Mouse (Mus musculus): ENCODE results near the gene Clec2e. TPM values are rescaled to one million over a fixed set of nuclear protein-coding genes. Genes with fewer than 3 reads are reported as not detected.

Clec2e gene
- total and polyA plus RNA-seq, 2 experiments from 2014 or later = not detected

DNA sequence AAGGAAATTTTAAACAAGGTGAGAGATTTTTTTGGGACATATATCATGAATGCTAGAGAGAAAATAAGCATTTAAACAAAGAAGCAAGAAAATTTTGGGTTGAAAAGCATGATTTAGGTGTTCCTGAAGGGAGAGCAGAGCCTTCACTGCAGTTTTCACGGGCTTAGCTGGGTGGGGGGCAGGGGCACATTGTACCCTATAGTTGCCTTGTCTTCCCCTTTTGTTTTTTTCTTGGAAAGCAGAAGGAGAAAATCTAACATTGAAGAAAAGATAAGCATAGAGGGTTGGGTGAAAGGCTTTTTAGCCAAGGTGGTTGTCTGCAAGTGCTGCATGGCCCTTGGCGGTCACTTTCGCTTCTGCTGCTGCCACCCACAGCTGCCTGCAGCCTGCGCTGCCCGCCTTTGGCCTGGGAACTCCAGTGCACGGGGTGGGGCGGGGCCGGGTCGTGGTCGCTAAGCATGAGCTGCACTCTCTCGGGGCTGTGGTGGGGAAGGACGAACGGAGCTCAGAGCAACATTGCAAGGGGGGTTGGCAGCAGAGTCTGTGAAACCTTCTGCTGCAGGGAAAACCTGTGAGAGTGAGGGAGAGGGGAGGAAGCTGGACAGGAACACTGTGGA is 51.7 kb downstream of the Clec2e start:
- Histone ChIP-seq H3K27me3 (ENCODE audit: insufficient read depth, low read length) (no peaks in the 10 kb centered on the region), H3K4me1 (ENCODE audit: insufficient read depth, low read length) (no peaks in the 10 kb centered on the region), H3K9ac (replicated peaks; ENCODE audit: low read length) (peak overlapping the region; percentile 45), H3K27ac (peak overlapping the region; percentile 26; the same call in 1 of the 2 replicates), H3K4me3 (ENCODE audit: low read length) (peak overlapping the region; percentile 43), H3K9me3 (ENCODE audit: low read length) (no peaks in the 10 kb centered on the region), H3K4me2 (ENCODE audit: low read depth, low read length) (peak overlapping the region; percentile 65), H3K36me3 (ENCODE audit: insufficient read depth, low read length) (no peaks in the 10 kb centered on the region)
- DNase-seq (ENCODE audit: low spot score) (peak; percentile 65), ATAC-seq (peak; percentile 94)
- TF ChIP-seq CTCF (IDR thresholded peaks at IDR 0.05; ENCODE audit: low read depth) = peak; percentile 17; the same call in 1 of the 2 replicates
- 1% methylated on average over 13 of the region's 13 CpGs for WGBS

DNA sequence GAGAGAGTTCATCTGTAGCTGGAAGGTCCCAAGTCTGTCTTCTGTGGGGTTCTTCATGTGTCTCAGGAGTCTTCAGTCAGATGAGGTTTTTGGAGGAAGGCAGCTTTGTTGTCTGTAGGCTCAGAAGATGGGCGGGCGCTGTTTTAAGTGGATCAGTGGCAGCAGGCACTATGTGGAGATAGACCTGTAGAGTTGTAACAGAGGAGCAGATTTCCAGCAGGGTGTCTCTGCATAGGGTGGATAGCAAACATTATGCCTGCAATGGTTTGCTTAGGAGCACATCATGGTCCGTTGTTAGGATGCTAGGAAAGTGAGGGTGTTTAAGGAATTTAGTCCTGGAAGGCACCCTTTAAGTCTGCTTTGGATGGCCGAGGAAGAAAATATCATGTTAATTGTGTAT is 52.3 kb downstream of the Clec2e start:
- no peak overlapping the region for H3K27ac ChIP-seq
- H3K9ac ChIP-seq (replicated peaks; ENCODE audit: low read length) = no peak overlapping the region
- no peaks in the 10 kb centered on the region for H3K36me3 ChIP-seq (ENCODE audit: insufficient read depth, low read length)
- 53% methylated on average over 4 of the region's 4 CpGs for WGBS
- no peaks in the 10 kb centered on the region for H3K4me1 ChIP-seq (ENCODE audit: insufficient read depth, low read length)
- DNase-seq (ENCODE audit: low spot score) (no peak), ATAC-seq (no peak)
- no peaks in the 10 kb centered on the region for H3K9me3 ChIP-seq (ENCODE audit: low read length)
- no peak overlapping the region; the same call in 1 of the 2 replicates for H3K4me2 ChIP-seq (ENCODE audit: low read depth, low read length)
- no peaks in the 10 kb centered on the region for H3K27me3 ChIP-seq (ENCODE audit: insufficient read depth, low read length)
- no peak overlapping the region for H3K4me3 ChIP-seq (ENCODE audit: low read length)
- no peak for TF ChIP-seq CTCF (IDR thresholded peaks at IDR 0.05; ENCODE audit: low read depth)

DNA sequence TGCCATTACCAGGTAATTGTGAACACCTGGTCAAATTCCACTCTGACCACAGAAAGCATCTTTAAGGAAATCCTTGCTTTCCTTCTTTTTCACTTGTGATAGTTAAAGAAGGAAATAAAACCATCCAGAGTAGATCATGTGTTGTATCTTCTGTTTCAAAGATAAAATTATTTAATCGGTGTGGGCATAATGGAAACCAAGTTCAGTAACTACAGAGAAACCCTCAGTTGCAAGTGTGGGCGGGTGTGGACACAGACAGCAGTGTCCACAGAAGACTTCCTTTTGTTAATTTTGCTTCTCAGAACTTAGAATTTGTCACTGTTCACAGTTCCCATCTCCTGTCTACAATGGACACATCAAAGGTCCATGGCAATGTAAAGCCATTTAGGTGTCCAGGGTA is 55.1 kb downstream of the Clec2e start, which contains the start of gene Klrb1f:
Gene Klrb1f, plus strand, starts transcription at position 301 of the 400 bp plus-strand sequence.
- H3K4me3 ChIP-seq (ENCODE audit: low read length) = no peak within 1 kb of the TSS
- no peak within 1 kb of the TSS for H3K27ac ChIP-seq
- no peaks in the 10 kb centered on the region for H3K27me3 ChIP-seq (ENCODE audit: insufficient read depth, low read length)
- H3K36me3 ChIP-seq (ENCODE audit: insufficient read depth, low read length) = no peaks in the 10 kb centered on the region
- H3K4me1 ChIP-seq (ENCODE audit: insufficient read depth, low read length) = no peaks in the 10 kb centered on the region
- 91% methylated on average over 2 of the region's 2 CpGs for WGBS
- no peaks in the 10 kb centered on the region for H3K9me3 ChIP-seq (ENCODE audit: low read length)
- no peak for TF ChIP-seq CTCF (IDR thresholded peaks at IDR 0.05; ENCODE audit: low read depth)
- DNase-seq (ENCODE audit: low spot score) (no peak), ATAC-seq (no peak)
- H3K4me2 ChIP-seq (ENCODE audit: low read depth, low read length) = no peak within 1 kb of the TSS
- no peak within 1 kb of the TSS for H3K9ac ChIP-seq (replicated peaks; ENCODE audit: low read length)

DNA sequence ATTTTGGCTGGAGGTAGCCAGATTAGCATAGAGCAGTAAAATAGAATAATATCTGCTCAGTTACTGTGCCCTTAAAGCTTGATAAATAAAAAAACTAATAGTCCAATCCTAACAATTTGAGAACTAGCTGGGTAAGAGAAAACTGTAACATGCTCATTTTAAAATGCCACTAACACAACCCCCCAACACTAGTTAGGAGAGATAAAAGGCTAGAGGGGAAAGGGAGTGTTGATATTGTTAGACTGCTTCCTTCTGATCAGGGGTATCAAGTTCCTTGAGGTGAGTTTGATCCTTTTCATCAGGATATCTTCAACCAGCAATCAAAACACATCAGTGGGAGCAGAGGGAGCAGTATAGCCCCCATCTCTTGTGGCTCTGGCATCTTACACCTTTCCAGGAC is 58.2 kb downstream of the Clec2e start:
- Histone ChIP-seq H3K36me3 (ENCODE audit: insufficient read depth, low read length) (no peaks in the 10 kb centered on the region), H3K4me3 (ENCODE audit: low read length) (no peak overlapping the region), H3K9ac (replicated peaks; ENCODE audit: low read length) (no peak overlapping the region), H3K27ac (no peak overlapping the region), H3K27me3 (ENCODE audit: insufficient read depth, low read length) (no peaks in the 10 kb centered on the region), H3K4me1 (ENCODE audit: insufficient read depth, low read length) (no peaks in the 10 kb centered on the region), H3K9me3 (ENCODE audit: low read length) (no peaks in the 10 kb centered on the region), H3K4me2 (ENCODE audit: low read depth, low read length) (no peak overlapping the region)
- no peak for TF ChIP-seq CTCF (IDR thresholded peaks at IDR 0.05; ENCODE audit: low read depth)
- DNase-seq (ENCODE audit: low spot score) (no peak), ATAC-seq (no peak)

Other genes starting within 250 kb of the Clec2e start
- not detected in 2 replicates for gene Clec2i, start 213.3 kb downstream of the Clec2e start, total RNA-seq (2014; rRNA removed)
- 0.06 and 0.08 TPM in 2 replicates for gene Clec2i, start 213.3 kb downstream of the Clec2e start, polyA plus RNA-seq (2015; fragmentation: Nextera tagmentation; extraction: Ambion mirVana)
- gene BC035044, start 209.8 kb downstream of the Clec2e start, total RNA-seq (2014; rRNA removed) = 0.61 TPM in 1 of 2 replicates, not detected in the other
- gene BC035044, start 209.8 kb downstream of the Clec2e start, polyA plus RNA-seq (2015; fragmentation: Nextera tagmentation; extraction: Ambion mirVana) = 0.39 and 0.88 TPM in 2 replicates
- not detected in 2 replicates for gene Clec2g, start 166.5 kb downstream of the Clec2e start, total RNA-seq (2014; rRNA removed)
- not detected in 2 replicates for gene Clec2g, start 166.5 kb downstream of the Clec2e start, polyA plus RNA-seq (2015; fragmentation: Nextera tagmentation; extraction: Ambion mirVana)
- not detected in 2 replicates for gene Klrb1f, start 55.0 kb downstream of the Clec2e start, total RNA-seq (2014; rRNA removed)
- gene Klrb1f, start 55.0 kb downstream of the Clec2e start, polyA plus RNA-seq (2015; fragmentation: Nextera tagmentation; extraction: Ambion mirVana) = 0.24 and 0.40 TPM in 2 replicates
- 10.0 and 10.5 TPM in 2 replicates for gene Clec2d, start 79.7 kb upstream of the Clec2e start, total RNA-seq (2014; rRNA removed)
- gene Clec2d, start 79.7 kb upstream of the Clec2e start, polyA plus RNA-seq (2015; fragmentation: Nextera tagmentation; extraction: Ambion mirVana) = 0.24 TPM in 1 of 2 replicates, not detected in the other
- gene Cd69, start 174.5 kb upstream of the Clec2e start, total RNA-seq (2014; rRNA removed) = not detected in 2 replicates
- not detected in 2 replicates for gene Cd69, start 174.5 kb upstream of the Clec2e start, polyA plus RNA-seq (2015; fragmentation: Nextera tagmentation; extraction: Ambion mirVana)
- not detected in 2 replicates for gene 4922502D21Rik, start 230.9 kb upstream of the Clec2e start, total RNA-seq (2014; rRNA removed)
- not detected in 2 replicates for gene 4922502D21Rik, start 230.9 kb upstream of the Clec2e start, polyA plus RNA-seq (2015; fragmentation: Nextera tagmentation; extraction: Ambion mirVana)
- not detected in 2 replicates for gene Clec12a, start 241.8 kb upstream of the Clec2e start, total RNA-seq (2014; rRNA removed)
- 0.33 and 0.52 TPM in 2 replicates for gene Clec12a, start 241.8 kb upstream of the Clec2e start, polyA plus RNA-seq (2015; fragmentation: Nextera tagmentation; extraction: Ambion mirVana)